Mouse (Mus musculus) A20 (cell line): ENCODE results near the gene Nrarp.

Experiments used
- DNase-seq: peaks from one replicate; pipeline ENCODE4 v3.0.0-alpha.2; 2011; ENCODE audit warnings: low read depth, low spot score

Nrarp gene

GRCm38 (mm10) chr2:25195211-25196156, 14.9 kb downstream of the Nrarp start:
- peak; percentile 97 for DNase-seq

GRCm38 (mm10) chr2:25196172-25196954, 15.8 kb downstream of the Nrarp start, which contains the start of gene Tor4a:
Gene Tor4a, minus strand, starts transcription at chr2:25196886.
- peak; percentile 96 for DNase-seq

GRCm38 (mm10) chr2:25197191-25197590, 16.6 kb downstream of the Nrarp start:
- no peak for DNase-seq

- DNase-seq: no peak
Observed at GRCm38 (mm10) chr2:25197946-25198345, 17.4 kb downstream of the Nrarp start.

GRCm38 (mm10) chr2:25200631-25201030, 20.1 kb downstream of the Nrarp start:
- DNase-seq: no peak

GRCm38 (mm10) chr2:25203631-25204214, 23.2 kb downstream of the Nrarp start:
- no peak for DNase-seq

- DNase-seq: no peak
Observed at GRCm38 (mm10) chr2:25207593-25207992, 27.0 kb downstream of the Nrarp start.

GRCm38 (mm10) chr2:25210686-25211085, 30.1 kb downstream of the Nrarp start:
- no peak for DNase-seq

- peak; percentile 98 for DNase-seq
Observed at GRCm38 (mm10) chr2:25211121-25211670, 30.6 kb downstream of the Nrarp start, which contains the start of gene Nelfb. Gene Nelfb, minus strand, starts transcription at chr2:25211489.

- peak; percentile 81 for DNase-seq
Observed at GRCm38 (mm10) chr2:25213266-25213865, 32.8 kb downstream of the Nrarp start.

- DNase-seq: no peak
Observed at GRCm38 (mm10) chr2:25214444-25214843, 33.9 kb downstream of the Nrarp start, which contains the start of gene Stpg3. Gene Stpg3, minus strand, starts transcription at chr2:25214637.

GRCm38 (mm10) chr2:25217666-25218065, 37.1 kb downstream of the Nrarp start:
- no peak for DNase-seq

- DNase-seq: no peak
Observed at GRCm38 (mm10) chr2:25218445-25218844, 37.9 kb downstream of the Nrarp start, which contains the start of gene Fam166a. Gene Fam166a, plus strand, starts transcription at chr2:25218745.

- DNase-seq: peak; percentile 32
Observed at GRCm38 (mm10) chr2:25221331-25221772, 40.8 kb downstream of the Nrarp start.

GRCm38 (mm10) chr2:25223681-25224491, 43.3 kb downstream of the Nrarp start:
- no peak for DNase-seq

- no peak for DNase-seq
Observed at GRCm38 (mm10) chr2:25224492-25224765, 43.9 kb downstream of the Nrarp start, which contains the start of gene Tubb4b. Gene Tubb4b, minus strand, starts transcription at chr2:25224702.

- DNase-seq: peak; percentile 99
Observed at GRCm38 (mm10) chr2:25224766-25225752, 44.5 kb downstream of the Nrarp start.

- no peak for DNase-seq
Observed at GRCm38 (mm10) chr2:25225811-25226379, 45.3 kb downstream of the Nrarp start.

GRCm38 (mm10) chr2:25226864-25227263, 46.3 kb downstream of the Nrarp start:
- DNase-seq: no peak
